Mouse (Mus musculus): ENCODE results near the gene Fbln1. TPM values are rescaled to one million over a fixed set of nuclear protein-coding genes. Genes with fewer than 3 reads are reported as not detected.

Fbln1 gene
- polyA plus RNA-seq, 1 experiment from 2014 or later = 162 TPM

GRCm38 (mm10) chr15:85216069-85216813 lies 10.5 kb downstream of the Fbln1 start:
- Histone ChIP-seq H3K27me3 (ENCODE audit: control insufficient read depth, insufficient read depth, low read length) (no peaks in the 10 kb centered on the region), H3K9me3 (ENCODE audit: control insufficient read depth, low read length) (peaks cover 3% of the 10 kb centered on the region; the same call in 1 of the 2 replicates), H3K4me1 (ENCODE audit: control insufficient read depth in 2 of 2, insufficient read depth in 2 of 2, low read length in 2 of 2) (peaks cover 6 to 10% of the 10 kb centered on the region in 2 experiments; a peak in 3 of 4 replicates), H3K4me2 (ENCODE audit: low read length) (no peak overlapping the region), H3K36me3 (ENCODE audit: control insufficient read depth, insufficient read depth, low read length) (0 out of 2 replicates have a peak, but pooled peaks cover 7% of the 10 kb centered on the region), H3K27ac (replicated peaks in 1 of 2; ENCODE audit: control insufficient read depth in 1 of 2, insufficient read depth in 1 of 2, low read depth in 2 of 2, low read length in 2 of 2) (no peak overlapping the region), H3K9ac (ENCODE audit: low read length) (no peak overlapping the region), H3K4me3 (ENCODE audit: control insufficient read depth in 1 of 2, insufficient read depth in 1 of 2, low read depth in 1 of 2, low read length in 2 of 2) (no peak overlapping the region)
- WGBS = 92% methylated on average over 7 of the region's 7 CpGs
- ATAC-seq (ENCODE audit: insufficient number of reproducible peaks, insufficient read depth, low FRiP score, low read depth) = no peak

- peaks cover 17% of the 10 kb centered on the region for H3K36me3 ChIP-seq (ENCODE audit: control insufficient read depth, insufficient read depth, low read length)
- peaks cover 3% of the 10 kb centered on the region; the same call in 1 of the 2 replicates for H3K9me3 ChIP-seq (ENCODE audit: control insufficient read depth, low read length)
- H3K27ac ChIP-seq (replicated peaks in 1 of 2; ENCODE audit: control insufficient read depth in 1 of 2, insufficient read depth in 1 of 2, low read depth in 2 of 2, low read length in 2 of 2) = no peak overlapping the region
- peaks cover 13 to 18% of the 10 kb centered on the region in 2 experiments; a peak in 3 of 4 replicates for H3K4me1 ChIP-seq (ENCODE audit: control insufficient read depth in 2 of 2, insufficient read depth in 2 of 2, low read length in 2 of 2)
- no peaks in the 10 kb centered on the region for H3K27me3 ChIP-seq (ENCODE audit: control insufficient read depth, insufficient read depth, low read length)
- no peak for ATAC-seq (ENCODE audit: insufficient number of reproducible peaks, insufficient read depth, low FRiP score, low read depth)
- WGBS = 49% methylated on average over 5 of the region's 5 CpGs
- H3K4me2 ChIP-seq (ENCODE audit: low read length) = no peak overlapping the region
- no peak overlapping the region for H3K4me3 ChIP-seq (ENCODE audit: control insufficient read depth in 1 of 2, insufficient read depth in 1 of 2, low read depth in 1 of 2, low read length in 2 of 2)
- no peak overlapping the region for H3K9ac ChIP-seq (ENCODE audit: low read length)
Measured at GRCm38 (mm10) chr15:85218617-85219265, 13.0 kb downstream of the Fbln1 start.

GRCm38 (mm10) chr15:85220371-85220770 lies 14.6 kb downstream of the Fbln1 start:
- Histone ChIP-seq H3K27ac (replicated peaks in 1 of 2; ENCODE audit: control insufficient read depth in 1 of 2, insufficient read depth in 1 of 2, low read depth in 2 of 2, low read length in 2 of 2) (no peak overlapping the region), H3K4me3 (ENCODE audit: control insufficient read depth in 1 of 2, insufficient read depth in 1 of 2, low read depth in 1 of 2, low read length in 2 of 2) (no peak overlapping the region), H3K9me3 (ENCODE audit: control insufficient read depth, low read length) (peaks cover 3% of the 10 kb centered on the region; the same call in 1 of the 2 replicates), H3K36me3 (ENCODE audit: control insufficient read depth, insufficient read depth, low read length) (peaks cover 30% of the 10 kb centered on the region), H3K9ac (ENCODE audit: low read length) (no peak overlapping the region), H3K27me3 (ENCODE audit: control insufficient read depth, insufficient read depth, low read length) (no peaks in the 10 kb centered on the region), H3K4me1 (ENCODE audit: control insufficient read depth in 2 of 2, insufficient read depth in 2 of 2, low read length in 2 of 2) (peaks cover 13 to 18% of the 10 kb centered on the region in 2 experiments; a peak in 3 of 4 replicates), H3K4me2 (ENCODE audit: low read length) (no peak overlapping the region)
- WGBS = 80% methylated on average over 6 of the region's 6 CpGs
- ATAC-seq (ENCODE audit: insufficient number of reproducible peaks, insufficient read depth, low FRiP score, low read depth) = no peak

- Histone ChIP-seq H3K4me2 (ENCODE audit: low read length) (0 out of 2 replicates have a peak overlapping the region, but pooled peaks have one; percentile 11), H3K4me3 (ENCODE audit: control insufficient read depth in 1 of 2, insufficient read depth in 1 of 2, low read depth in 1 of 2, low read length in 2 of 2) (no peak overlapping the region), H3K9ac (ENCODE audit: low read length) (no peak overlapping the region), H3K9me3 (ENCODE audit: control insufficient read depth, low read length) (no peaks in the 10 kb centered on the region), H3K4me1 (ENCODE audit: control insufficient read depth in 2 of 2, insufficient read depth in 2 of 2, low read length in 2 of 2) (peaks cover 13 to 18% of the 10 kb centered on the region in 2 experiments; a peak in 3 of 4 replicates), H3K27me3 (ENCODE audit: control insufficient read depth, insufficient read depth, low read length) (no peaks in the 10 kb centered on the region), H3K27ac (replicated peaks in 1 of 2; ENCODE audit: control insufficient read depth in 1 of 2, insufficient read depth in 1 of 2, low read depth in 2 of 2, low read length in 2 of 2) (peak overlapping the region in 1 of 2 experiments; percentile 45; a peak in 1 of 4 replicates), H3K36me3 (ENCODE audit: control insufficient read depth, insufficient read depth, low read length) (peaks cover 33% of the 10 kb centered on the region)
- WGBS = 43% methylated on average over 12 of the region's 12 CpGs
- no peak for ATAC-seq (ENCODE audit: insufficient number of reproducible peaks, insufficient read depth, low FRiP score, low read depth)
Measured at GRCm38 (mm10) chr15:85221115-85221854, 15.5 kb downstream of the Fbln1 start.

GRCm38 (mm10) chr15:85225693-85226092 lies 19.9 kb downstream of the Fbln1 start:
- no peak for ATAC-seq (ENCODE audit: insufficient number of reproducible peaks, insufficient read depth, low FRiP score, low read depth)
- no peaks in the 10 kb centered on the region for H3K9me3 ChIP-seq (ENCODE audit: control insufficient read depth, low read length)
- peaks cover 53% of the 10 kb centered on the region for H3K36me3 ChIP-seq (ENCODE audit: control insufficient read depth, insufficient read depth, low read length)
- 62% methylated on average over 3 of the region's 3 CpGs for WGBS
- H3K9ac ChIP-seq (ENCODE audit: low read length) = no peak overlapping the region
- no peak overlapping the region for H3K4me3 ChIP-seq (ENCODE audit: control insufficient read depth in 1 of 2, insufficient read depth in 1 of 2, low read depth in 1 of 2, low read length in 2 of 2)
- peaks cover 23 to 24% of the 10 kb centered on the region in 2 experiments for H3K4me1 ChIP-seq (ENCODE audit: control insufficient read depth in 2 of 2, insufficient read depth in 2 of 2, low read length in 2 of 2)
- H3K4me2 ChIP-seq (ENCODE audit: low read length) = no peak overlapping the region
- no peak overlapping the region for H3K27ac ChIP-seq (replicated peaks in 1 of 2; ENCODE audit: control insufficient read depth in 1 of 2, insufficient read depth in 1 of 2, low read depth in 2 of 2, low read length in 2 of 2)
- H3K27me3 ChIP-seq (ENCODE audit: control insufficient read depth, insufficient read depth, low read length) = no peaks in the 10 kb centered on the region

GRCm38 (mm10) chr15:85226841-85227240 lies 21.1 kb downstream of the Fbln1 start:
- H3K9ac ChIP-seq (ENCODE audit: low read length) = no peak overlapping the region
- WGBS = 74% methylated on average over 7 of the region's 7 CpGs
- ATAC-seq (ENCODE audit: insufficient number of reproducible peaks, insufficient read depth, low FRiP score, low read depth) = no peak
- no peaks in the 10 kb centered on the region for H3K27me3 ChIP-seq (ENCODE audit: control insufficient read depth, insufficient read depth, low read length)
- no peak overlapping the region for H3K4me3 ChIP-seq (ENCODE audit: control insufficient read depth in 1 of 2, insufficient read depth in 1 of 2, low read depth in 1 of 2, low read length in 2 of 2)
- no peak overlapping the region for H3K4me2 ChIP-seq (ENCODE audit: low read length)
- H3K4me1 ChIP-seq (ENCODE audit: control insufficient read depth in 2 of 2, insufficient read depth in 2 of 2, low read length in 2 of 2) = peaks cover 13 to 21% of the 10 kb centered on the region in 2 experiments
- H3K36me3 ChIP-seq (ENCODE audit: control insufficient read depth, insufficient read depth, low read length) = peaks cover 60% of the 10 kb centered on the region
- H3K27ac ChIP-seq (replicated peaks in 1 of 2; ENCODE audit: control insufficient read depth in 1 of 2, insufficient read depth in 1 of 2, low read depth in 2 of 2, low read length in 2 of 2) = no peak overlapping the region
- H3K9me3 ChIP-seq (ENCODE audit: control insufficient read depth, low read length) = no peaks in the 10 kb centered on the region

GRCm38 (mm10) chr15:85228568-85228967 lies 22.8 kb downstream of the Fbln1 start:
- no peak overlapping the region for H3K4me3 ChIP-seq (ENCODE audit: control insufficient read depth in 1 of 2, insufficient read depth in 1 of 2, low read depth in 1 of 2, low read length in 2 of 2)
- H3K4me2 ChIP-seq (ENCODE audit: low read length) = no peak overlapping the region
- peaks cover 13 to 26% of the 10 kb centered on the region in 2 experiments for H3K4me1 ChIP-seq (ENCODE audit: control insufficient read depth in 2 of 2, insufficient read depth in 2 of 2, low read length in 2 of 2)
- no peak overlapping the region for H3K27ac ChIP-seq (replicated peaks in 1 of 2; ENCODE audit: control insufficient read depth in 1 of 2, insufficient read depth in 1 of 2, low read depth in 2 of 2, low read length in 2 of 2)
- no peak for ATAC-seq (ENCODE audit: insufficient number of reproducible peaks, insufficient read depth, low FRiP score, low read depth)
- no peaks in the 10 kb centered on the region for H3K27me3 ChIP-seq (ENCODE audit: control insufficient read depth, insufficient read depth, low read length)
- H3K9ac ChIP-seq (ENCODE audit: low read length) = no peak overlapping the region
- 90% methylated on average over 3 of the region's 3 CpGs for WGBS
- H3K9me3 ChIP-seq (ENCODE audit: control insufficient read depth, low read length) = no peaks in the 10 kb centered on the region
- H3K36me3 ChIP-seq (ENCODE audit: control insufficient read depth, insufficient read depth, low read length) = peaks cover 60% of the 10 kb centered on the region
